Mouse (Mus musculus) adrenal gland, postnatal 14 days (tissue): ENCODE measurements around the gene Gas6. TPM values are rescaled to one million over a fixed set of nuclear protein-coding genes. Genes with fewer than 3 reads are reported as not detected.

ENCODE experiments used
- DNase-seq: peaks from one replicate; pipeline ENCODE4 v3.0.0; 2021; ENCODE audit warnings: mixed read lengths
- long read RNA-seq, 2 experiments: library from polyadenylated mRNA; stranded (forward); transcript quantifications; one replicate each; pipeline ENCODE4 v2.0.0; 2021
- total RNA-seq: library from RNA; stranded (reverse); gene quantifications from 2 replicates; pipeline ENCODE4 v1.2.3, GENCODE M21; 2021

Gene Gas6
- total RNA-seq: 76.0 and 81.6 TPM in 2 replicates
- long read RNA-seq, experiment 1, transcript Gas6-201 (15 exons, 2,548 nt): major isoform, 71 of 87 reads
- long read RNA-seq, experiment 1, partial matches to known transcripts: 11 of 87 reads
- long read RNA-seq, experiment 1, other reads (novel, unspliced or antisense): 5 of 87 reads
- long read RNA-seq, experiment 2, transcript Gas6-201 (15 exons, 2,548 nt): major isoform, 61 of 79 reads
- long read RNA-seq, experiment 2, partial matches to known transcripts: 16 of 79 reads
- long read RNA-seq, experiment 2, other reads (novel, unspliced or antisense): 2 of 79 reads

- DNase-seq: peak; percentile 83
Observed at GRCm38 (mm10) chr8:13493858-13494631, at the start of gene Gas6. Gas6 (minus strand) TSS chr8:13494490.

GRCm38 (mm10) chr8:13541526-13541925, 47.2 kb upstream of the Gas6 start:
- DNase-seq: no peak

- no peak for DNase-seq
Observed at GRCm38 (mm10) chr8:13540122-13540521, 45.8 kb upstream of the Gas6 start.

GRCm38 (mm10) chr8:13538821-13539220, 44.5 kb upstream of the Gas6 start:
- no peak for DNase-seq

GRCm38 (mm10) chr8:13537102-13537501, 42.8 kb upstream of the Gas6 start:
- no peak for DNase-seq

- DNase-seq: no peak
Observed at GRCm38 (mm10) chr8:13533123-13533522, 38.8 kb upstream of the Gas6 start.

- DNase-seq: no peak
Observed at GRCm38 (mm10) chr8:13531602-13532171, 37.4 kb upstream of the Gas6 start.

- peak; percentile 95 for DNase-seq
Observed at GRCm38 (mm10) chr8:13530941-13531340, 36.7 kb upstream of the Gas6 start.

GRCm38 (mm10) chr8:13530401-13530800, 36.1 kb upstream of the Gas6 start:
- peak; percentile 24 for DNase-seq

- DNase-seq: peak; percentile 77
Observed at GRCm38 (mm10) chr8:13529891-13530316, 35.6 kb upstream of the Gas6 start.

- no peak for DNase-seq
Observed at GRCm38 (mm10) chr8:13529011-13529840, 34.9 kb upstream of the Gas6 start.

GRCm38 (mm10) chr8:13521392-13521791, 27.1 kb upstream of the Gas6 start:
- DNase-seq: peak; percentile 38

GRCm38 (mm10) chr8:13520349-13520748, 26.1 kb upstream of the Gas6 start:
- DNase-seq: no peak

- no peak for DNase-seq
Observed at GRCm38 (mm10) chr8:13519503-13519902, 25.2 kb upstream of the Gas6 start.

GRCm38 (mm10) chr8:13517284-13517781, 23.0 kb upstream of the Gas6 start:
- peak; percentile 24 for DNase-seq

GRCm38 (mm10) chr8:13516728-13517127, 22.4 kb upstream of the Gas6 start:
- no peak for DNase-seq

- peak; percentile 78 for DNase-seq
Observed at GRCm38 (mm10) chr8:13516011-13516442, 21.7 kb upstream of the Gas6 start.

- DNase-seq: no peak
Observed at GRCm38 (mm10) chr8:13513556-13514370, 19.5 kb upstream of the Gas6 start.

- no peak for DNase-seq
Observed at GRCm38 (mm10) chr8:13512677-13513076, 18.4 kb upstream of the Gas6 start.

GRCm38 (mm10) chr8:13512016-13512415, 17.7 kb upstream of the Gas6 start:
- DNase-seq: no peak

- no peak for DNase-seq
Observed at GRCm38 (mm10) chr8:13507284-13507937, 13.1 kb upstream of the Gas6 start.
